Mouse (Mus musculus): Measurements from ENCODE around the gene Zfp444.

GRCm38 (mm10) chr7:6145423-6146188, 26.4 kb upstream of the Zfp444 start:
- TF ChIP-seq CTCF (IDR thresholded peaks at IDR 0.05; ENCODE audit: low read depth) (no peak), EP300 (optimal IDR thresholded peaks at IDR 0.05) (no peak)

Measured in stomach, postnatal 0 days (tissue).